Mouse (Mus musculus): ENCODE measurements around the gene Slc25a42.
A peak's percentile ranks its signal among the peaks of the same experiment; 100 is the strongest.

The Slc25a42 gene

DNA sequence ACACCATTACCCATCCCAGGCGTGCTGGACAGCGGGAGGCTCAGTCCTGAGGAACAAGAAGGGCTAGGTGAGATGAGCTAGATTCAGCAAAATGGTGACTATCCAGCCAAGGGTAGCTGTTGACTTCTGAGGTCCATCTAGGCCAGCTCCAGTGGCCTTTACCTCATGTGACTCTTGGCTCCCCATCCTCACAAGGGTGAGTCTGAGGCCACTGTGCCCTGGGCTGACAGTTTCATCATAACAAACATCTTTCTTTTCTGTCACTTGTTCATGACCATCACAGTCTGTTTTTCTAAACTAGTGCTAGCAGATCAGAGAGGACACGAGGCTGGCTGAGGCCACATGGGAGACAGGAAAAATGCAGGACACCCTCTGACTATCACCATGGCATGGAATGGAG lies 17.9 kb downstream of the Slc25a42 start:
- TF ChIP-seq GATA4 (IDR thresholded peaks at IDR 0.05; ENCODE audit: insufficient replicate concordance, low read length), result no peak

DNA sequence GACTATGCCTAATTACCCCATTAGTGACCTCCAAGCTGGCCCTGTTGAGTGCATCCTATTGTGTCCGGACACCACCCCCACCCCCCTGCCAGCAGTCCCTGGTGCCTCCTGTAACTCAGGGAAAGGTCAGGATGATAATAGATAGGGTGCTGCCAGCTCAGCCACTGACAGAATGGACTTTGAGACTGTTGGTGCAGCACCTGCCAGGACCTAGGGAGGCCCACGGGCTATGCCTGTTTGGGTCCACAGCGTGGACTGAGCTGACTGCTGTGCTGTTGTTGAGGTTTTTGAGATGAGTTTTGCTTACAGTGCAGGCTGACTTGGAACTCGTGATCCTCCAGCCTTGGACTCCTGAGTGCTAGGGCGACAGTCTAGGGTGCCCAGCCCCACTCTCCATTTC lies 18.9 kb downstream of the Slc25a42 start:
- TF ChIP-seq GATA4 (IDR thresholded peaks at IDR 0.05; ENCODE audit: insufficient replicate concordance, low read length), result peak; percentile 73; the same call in 1 of the 2 replicates

DNA sequence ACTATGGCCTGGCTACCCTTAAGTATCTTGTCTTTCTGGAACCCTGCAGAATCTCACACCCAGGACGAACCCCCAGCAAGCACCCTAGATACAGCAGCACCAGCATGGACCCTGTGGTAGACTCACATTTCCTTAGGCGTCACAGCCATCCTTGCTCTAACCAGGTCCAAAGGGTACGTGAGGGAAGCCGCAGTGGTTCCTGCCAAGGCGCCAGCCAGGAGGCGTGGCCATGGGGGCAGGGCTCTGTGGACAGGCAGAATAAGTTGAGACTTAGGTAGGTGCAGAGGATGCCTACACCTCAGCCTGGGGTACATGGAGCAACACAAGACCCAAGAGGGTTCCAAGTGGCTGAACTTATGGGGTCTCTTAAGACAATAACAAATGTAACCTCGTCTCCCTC lies 23.4 kb downstream of the Slc25a42 start:
- TF ChIP-seq GATA4 (IDR thresholded peaks at IDR 0.05; ENCODE audit: insufficient replicate concordance, low read length), result no peak

DNA sequence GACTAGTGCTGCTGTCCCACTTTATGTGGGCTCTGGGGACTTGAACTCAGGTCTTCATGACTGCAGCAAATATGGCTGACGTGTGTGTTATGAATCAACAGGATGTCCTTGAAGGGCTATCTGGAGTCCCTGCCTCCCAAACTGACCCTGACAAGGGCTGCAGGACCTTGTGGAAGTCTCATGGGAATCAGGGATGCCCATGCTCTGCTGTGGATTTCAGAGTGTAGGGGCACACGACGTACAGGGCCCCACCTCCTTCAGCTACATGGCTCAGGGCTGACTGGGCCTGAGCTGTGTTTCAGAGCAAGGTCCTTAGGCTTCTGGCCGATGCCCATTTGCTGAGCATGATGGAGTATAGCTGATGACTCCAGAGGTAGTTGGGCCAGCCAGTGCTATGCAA lies 28.9 kb downstream of the Slc25a42 start:
- no peak for TF ChIP-seq GATA4 (IDR thresholded peaks at IDR 0.05; ENCODE audit: insufficient replicate concordance, low read length)

DNA sequence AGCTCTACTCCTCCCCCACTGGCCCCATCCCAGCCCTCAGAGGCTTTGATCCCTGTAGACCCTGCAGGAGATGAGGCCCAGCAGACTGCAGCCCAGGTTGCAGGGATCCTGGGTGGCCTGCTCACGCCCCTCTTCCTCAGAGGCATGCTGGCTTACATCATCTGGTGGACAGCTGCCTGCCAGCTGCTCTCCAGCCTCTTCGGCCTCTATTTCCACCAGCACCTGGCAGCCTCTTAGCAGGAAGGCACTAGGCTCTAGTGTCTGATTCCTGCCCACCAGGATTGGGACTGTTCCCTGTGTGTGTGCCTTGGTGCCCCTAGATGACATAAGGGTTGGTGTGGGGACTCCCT lies 30.2 kb downstream of the Slc25a42 start:
- no peak for TF ChIP-seq GATA4 (IDR thresholded peaks at IDR 0.05; ENCODE audit: insufficient replicate concordance, low read length)

DNA sequence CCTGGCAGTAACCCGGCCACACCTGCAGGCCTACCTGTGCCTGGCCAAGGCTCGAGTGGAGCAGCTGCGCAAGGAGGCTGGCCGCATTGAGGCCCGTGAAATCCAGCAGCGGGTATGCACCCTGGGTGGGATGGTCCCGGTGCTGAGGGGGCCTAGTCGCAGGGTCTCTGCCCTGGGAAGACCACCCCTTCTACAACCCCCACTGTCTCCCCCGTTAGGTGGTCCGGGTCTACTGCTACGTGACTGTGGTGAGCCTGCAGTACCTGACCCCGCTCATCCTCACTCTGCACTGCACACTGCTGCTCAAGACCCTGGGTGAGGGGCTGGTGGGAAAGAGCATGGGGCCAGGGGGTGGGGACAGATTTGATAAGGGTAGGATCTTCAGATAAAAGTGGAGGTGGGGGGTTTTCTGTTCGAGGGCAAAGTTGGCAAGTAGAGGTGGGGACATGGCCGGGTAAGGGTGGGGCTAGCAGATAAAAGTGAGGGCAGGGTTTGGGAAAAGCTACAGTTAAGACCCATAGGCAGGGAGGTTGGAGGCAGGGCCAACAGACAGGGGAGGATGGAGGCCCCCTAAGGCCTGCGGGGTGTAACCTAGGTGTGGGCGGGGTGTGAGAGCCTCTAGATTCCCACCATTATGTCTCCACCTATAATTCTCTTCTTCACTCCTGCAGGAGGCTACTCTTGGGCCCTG lies 30.7 kb downstream of the Slc25a42 start:
- TF ChIP-seq GATA4 (IDR thresholded peaks at IDR 0.05; ENCODE audit: insufficient replicate concordance, low read length), result no peak

DNA sequence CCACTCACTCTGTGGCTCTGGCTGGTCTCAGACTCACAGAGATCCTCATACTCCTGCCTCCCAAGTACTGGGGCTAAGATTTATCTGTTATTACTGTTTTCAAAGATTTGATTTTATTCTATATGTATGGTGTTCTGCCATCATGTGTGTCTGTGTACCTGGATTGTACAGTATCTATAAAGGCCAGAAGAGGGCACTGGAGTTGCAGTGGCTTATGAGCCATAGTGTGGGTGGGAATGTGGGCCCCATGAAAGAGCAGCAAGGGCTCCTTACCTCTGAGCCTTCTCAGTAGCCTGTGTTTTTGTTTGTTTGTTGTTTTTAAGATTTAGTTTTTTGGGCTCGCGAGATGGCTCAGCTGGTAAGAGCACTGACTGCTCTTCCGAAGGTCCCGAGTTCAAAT lies 33.0 kb downstream of the Slc25a42 start:
- TF ChIP-seq GATA4 (IDR thresholded peaks at IDR 0.05; ENCODE audit: insufficient replicate concordance, low read length), result no peak

DNA sequence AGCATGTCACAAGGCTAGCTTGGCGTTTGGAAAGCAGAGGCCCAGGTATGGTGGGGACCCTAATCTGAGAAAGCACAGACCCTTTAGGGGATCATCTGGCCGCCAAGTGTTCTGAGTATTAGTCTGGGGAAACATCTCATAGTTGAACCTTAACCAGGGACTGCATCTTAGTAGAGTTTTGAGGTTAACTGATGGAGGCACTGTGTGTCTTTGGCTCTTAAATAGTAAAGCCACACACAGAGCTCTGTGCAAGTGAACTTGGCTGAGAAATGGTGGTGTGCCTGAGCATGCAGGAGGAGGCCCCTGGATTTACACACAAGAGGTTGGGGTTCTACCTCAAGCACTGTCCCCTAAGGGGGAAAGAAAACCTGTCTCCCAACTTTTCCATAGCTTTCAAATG lies 33.9 kb downstream of the Slc25a42 start:
- TF ChIP-seq GATA4 (IDR thresholded peaks at IDR 0.05; ENCODE audit: insufficient replicate concordance, low read length), result no peak

DNA sequence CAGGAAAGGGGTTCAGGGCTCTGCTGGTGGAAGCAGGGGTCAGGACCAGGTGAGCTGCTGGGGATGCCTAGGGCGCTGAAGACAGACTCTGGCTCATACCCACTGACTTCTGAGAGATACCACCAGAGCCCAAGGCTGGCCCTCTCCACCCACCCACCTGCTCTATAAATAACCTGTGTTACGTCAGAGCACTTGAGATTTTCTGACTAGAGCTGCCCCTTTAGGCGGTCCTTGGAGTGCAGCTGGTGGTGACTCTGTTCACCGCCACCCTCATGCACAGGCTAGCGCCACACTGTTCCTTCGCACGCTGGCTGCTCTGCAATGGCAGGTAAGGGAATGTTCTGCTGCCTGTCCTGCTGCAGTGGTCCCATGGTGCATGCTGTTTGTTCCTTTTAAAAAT lies 38.0 kb downstream of the Slc25a42 start:
- no peak for TF ChIP-seq GATA4 (IDR thresholded peaks at IDR 0.05; ENCODE audit: insufficient replicate concordance, low read length)

DNA sequence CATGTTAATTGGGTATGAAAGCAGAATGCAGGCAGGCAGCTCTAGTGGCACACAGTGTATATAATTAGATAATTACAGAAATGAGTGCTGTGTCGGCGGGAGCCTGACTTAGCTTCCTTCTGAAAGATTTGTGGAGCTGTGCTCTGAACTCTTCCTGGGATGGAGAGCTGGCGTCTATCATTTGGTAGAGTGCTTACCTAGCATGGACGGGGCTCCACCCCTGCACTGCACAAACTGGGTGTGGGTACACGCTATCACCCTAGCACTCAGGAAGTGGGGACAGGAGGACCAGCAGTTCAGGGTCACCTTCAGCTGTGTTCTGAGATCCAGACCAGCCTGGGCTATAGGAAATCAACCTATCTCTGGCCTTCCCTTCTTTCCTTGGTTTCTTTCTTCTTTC lies 38.8 kb downstream of the Slc25a42 start:
- no peak for TF ChIP-seq GATA4 (IDR thresholded peaks at IDR 0.05; ENCODE audit: insufficient replicate concordance, low read length)

DNA sequence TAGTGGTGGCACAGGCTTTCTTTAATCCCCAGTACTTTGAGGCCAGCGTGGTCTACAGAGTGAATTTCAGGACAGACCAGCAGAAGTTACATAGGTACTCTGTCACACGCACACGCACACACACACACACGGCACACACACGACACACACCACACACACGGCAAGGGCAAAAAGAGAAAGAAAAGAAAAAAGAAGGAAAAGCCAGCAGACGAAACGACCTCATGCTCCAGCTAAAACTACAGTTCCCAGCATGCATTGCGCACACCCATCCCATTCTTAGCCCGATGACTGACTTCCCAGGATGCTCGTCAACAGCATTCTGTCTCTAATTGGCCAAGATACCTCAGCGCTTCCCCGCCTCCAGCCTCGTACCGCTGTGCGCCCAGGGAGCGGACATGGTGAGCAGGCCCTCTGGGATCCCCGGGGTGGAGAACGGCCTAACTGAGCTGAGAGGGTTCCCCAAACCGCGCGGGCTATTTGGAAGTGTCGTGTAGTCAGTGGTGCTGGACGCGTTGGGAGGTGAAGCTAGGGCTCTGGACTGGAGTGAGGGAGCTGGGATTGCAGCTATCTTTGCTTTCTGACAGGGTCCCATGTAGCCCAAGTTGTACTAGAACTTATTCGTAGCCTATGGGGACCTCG lies 39.9 kb downstream of the Slc25a42 start, which contains the start of gene Tmem161a:
TSS of gene Tmem161a (plus strand) at position 314 of the 639 bp plus-strand sequence.
- TF ChIP-seq GATA4 (IDR thresholded peaks at IDR 0.05; ENCODE audit: insufficient replicate concordance, low read length), result peak; percentile 28; the same call in 1 of the 2 replicates

DNA sequence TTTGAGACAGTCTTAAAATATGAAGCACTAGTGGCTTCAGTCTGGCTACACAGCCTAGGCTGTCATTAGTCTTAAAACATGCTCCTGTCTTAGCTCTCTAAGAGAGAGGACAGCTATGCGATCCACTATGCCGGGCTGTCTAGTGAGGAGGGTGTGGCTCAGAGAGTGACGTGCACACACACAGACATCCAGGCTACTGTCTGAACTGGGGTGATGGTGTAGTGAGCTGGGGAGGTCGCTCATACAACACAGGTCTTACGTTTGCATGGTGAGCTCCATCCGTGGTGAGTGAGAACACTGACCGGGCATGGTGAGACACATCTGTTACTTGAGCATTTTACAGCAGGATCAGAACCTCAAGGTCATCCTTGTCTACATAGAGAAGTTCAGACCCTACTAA lies 40.9 kb downstream of the Slc25a42 start:
- no peak for TF ChIP-seq GATA4 (IDR thresholded peaks at IDR 0.05; ENCODE audit: insufficient replicate concordance, low read length)

DNA sequence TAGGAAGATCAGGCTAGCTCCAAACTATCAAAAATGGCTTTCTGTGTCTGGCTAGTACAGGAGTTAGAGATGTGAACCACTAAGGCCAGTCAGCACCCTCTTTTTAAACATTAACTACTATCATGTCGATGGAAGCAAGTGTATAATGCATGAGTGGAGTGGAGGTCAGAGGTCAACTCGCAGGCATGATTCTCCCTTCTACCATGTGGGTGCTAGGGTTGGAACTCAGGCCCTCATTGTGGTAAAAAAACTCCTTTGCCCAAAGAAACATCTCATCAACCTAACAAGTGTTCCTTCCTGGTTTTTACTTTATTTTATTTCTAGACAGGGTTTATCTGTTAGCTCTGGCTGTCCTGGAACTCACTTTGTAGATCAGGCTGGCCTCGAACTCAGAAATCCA lies 41.4 kb downstream of the Slc25a42 start:
- TF ChIP-seq GATA4 (IDR thresholded peaks at IDR 0.05; ENCODE audit: insufficient replicate concordance, low read length), result no peak

DNA sequence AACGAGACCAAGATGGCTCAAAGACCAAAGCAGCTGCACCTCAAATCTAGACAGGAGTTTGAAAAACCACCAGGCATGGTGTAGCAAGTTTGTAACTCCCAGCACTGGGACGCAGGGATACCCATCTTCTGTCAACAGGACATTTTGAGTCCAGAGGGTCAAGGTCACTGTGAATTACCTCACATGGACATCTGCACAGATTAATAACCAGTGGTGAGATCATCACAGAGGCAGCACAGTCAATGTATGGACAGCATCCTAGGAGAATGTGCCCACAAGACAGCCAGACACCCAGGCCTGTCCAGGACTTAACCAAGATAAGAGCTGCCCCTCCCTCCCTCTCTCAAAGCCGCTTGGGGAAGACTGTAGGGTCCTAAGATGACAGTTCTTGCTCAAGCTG lies 42.0 kb downstream of the Slc25a42 start:
- no peak for TF ChIP-seq GATA4 (IDR thresholded peaks at IDR 0.05; ENCODE audit: insufficient replicate concordance, low read length)

DNA sequence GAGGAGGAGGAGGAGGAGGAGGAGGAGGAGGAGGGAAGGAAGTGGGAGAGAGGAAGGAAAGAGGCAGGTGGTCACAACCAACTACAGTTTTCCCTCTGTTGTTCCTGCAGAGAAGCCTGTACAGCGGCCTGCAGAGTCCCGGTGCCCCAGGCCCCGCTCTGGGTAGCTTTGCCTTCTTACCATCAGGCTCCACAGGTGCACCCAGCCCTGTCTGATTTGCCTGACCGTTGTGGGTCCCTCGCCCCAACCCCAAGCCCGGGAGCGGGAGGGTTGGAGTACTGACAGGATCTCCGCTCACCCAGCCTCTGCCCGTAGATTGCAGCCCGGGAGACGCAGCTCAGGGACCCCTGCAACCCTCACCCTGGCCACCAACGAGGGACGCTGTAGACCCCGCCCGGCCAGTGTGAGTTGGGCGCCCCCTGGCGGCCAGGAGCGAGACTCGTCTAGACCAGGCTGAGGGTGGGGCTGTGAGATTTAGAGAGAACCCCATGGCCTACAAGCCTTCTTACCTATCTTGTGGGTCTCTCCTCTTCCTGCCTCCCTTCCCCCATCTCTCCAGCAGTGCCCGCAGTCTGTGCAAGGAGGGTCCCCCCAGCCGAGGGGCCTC lies 45.5 kb downstream of the Slc25a42 start:
- no peak for TF ChIP-seq GATA4 (IDR thresholded peaks at IDR 0.05; ENCODE audit: insufficient replicate concordance, low read length)

DNA sequence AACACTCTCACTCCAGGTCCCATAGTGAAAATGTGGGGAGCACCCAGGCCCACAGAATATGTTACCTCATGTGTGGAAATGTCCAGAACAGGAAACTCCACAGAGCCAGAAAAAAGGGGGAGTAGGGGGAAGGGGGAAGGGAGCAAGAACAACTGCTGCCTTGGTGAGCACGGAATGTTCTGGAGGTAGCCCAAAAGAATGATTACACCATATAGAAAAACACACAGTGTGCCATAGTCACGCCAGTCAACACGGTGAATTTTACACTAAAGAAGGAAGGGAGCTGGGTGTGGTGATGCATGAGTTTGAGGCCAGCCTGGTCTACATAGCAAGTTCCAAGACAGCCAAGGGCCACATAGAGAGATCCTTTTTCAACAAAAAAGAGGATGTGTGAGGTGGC lies 48.8 kb downstream of the Slc25a42 start:
- no peak for TF ChIP-seq GATA4 (IDR thresholded peaks at IDR 0.05; ENCODE audit: insufficient replicate concordance, low read length)

All from liver, adult (tissue).